Mouse (Mus musculus): ENCODE data around the gene Nupl1.

Gene Nupl1

DNA sequence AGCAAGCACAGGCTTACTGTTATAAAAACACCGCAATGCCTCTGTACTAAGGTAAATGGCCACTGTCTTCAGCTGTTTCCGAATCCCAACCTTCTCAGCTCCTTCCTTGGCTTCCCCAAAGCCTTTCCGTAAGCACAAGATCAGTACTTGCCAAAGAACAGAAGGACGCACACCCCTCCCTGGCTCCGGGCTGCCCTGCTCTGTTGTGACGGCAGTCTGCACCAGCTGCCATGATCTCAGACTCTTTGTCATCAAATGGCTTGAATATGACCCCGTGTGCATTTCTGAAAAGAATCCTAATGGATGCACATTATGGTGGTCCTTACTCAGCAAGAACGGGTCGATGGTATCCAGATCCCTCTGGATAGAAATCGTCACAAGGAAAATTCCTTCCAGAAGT, 108.0 kb downstream of the Nupl1 start:
- DNase-seq, result no peak

DNA sequence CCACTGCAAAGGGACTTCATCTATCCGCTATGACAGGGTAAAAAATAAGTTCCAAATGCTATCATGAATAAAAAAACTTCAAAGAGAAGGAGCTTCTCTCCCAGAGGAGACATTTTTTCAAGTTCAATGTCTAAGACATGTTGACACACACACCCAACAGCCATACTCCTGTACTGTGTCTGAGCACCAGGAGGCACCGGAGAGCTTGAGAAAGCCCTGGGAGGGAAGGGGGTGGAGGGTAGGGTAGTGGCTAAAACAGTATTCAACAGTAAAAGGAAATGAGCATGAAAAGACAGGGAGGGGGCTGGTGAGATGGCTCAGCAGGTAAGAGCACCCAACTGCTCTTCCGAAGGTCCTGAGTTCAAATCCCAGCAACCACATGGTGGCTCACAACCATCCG, 112.9 kb downstream of the Nupl1 start:
- DNase-seq, result no peak

DNA sequence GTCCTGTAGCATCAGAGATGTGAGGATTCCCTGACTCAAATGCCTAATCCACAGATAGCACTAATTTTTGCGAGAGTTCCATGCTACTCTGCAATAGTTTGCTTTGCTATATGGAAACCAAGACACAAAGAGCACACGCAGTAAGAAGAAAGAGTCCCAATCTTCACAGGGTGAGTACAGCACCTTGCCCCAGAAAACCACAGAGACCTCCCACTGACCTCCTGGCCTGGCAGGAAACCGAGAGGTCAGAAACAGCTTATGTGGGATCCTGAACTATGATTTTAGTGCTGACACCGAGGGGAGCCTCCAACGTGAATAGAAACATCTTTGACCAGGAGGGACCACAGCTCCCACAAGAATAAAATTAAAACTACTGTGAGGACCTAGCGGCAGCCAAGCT, 113.4 kb downstream of the Nupl1 start:
- DNase-seq, result no peak

DNA sequence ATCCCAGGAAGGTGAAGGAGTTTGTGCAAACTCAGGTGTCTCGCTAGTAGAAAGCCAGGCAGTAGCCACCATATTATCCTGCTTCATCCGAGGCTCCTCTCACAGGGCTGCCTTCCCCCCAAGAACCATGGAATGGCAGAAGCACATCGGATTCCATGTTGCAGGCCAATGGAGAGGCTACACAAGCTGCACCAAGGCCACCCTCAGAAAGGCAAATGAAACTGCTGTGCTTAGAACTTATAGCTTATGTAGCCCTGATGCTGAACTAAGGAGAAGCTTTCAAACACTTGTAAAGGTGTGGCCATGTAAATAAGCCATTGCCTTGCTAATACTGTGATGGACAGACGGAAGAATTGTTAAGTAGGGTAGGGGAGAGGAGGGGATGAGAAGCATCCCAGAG, 115.4 kb downstream of the Nupl1 start:
- DNase-seq, result no peak

DNA sequence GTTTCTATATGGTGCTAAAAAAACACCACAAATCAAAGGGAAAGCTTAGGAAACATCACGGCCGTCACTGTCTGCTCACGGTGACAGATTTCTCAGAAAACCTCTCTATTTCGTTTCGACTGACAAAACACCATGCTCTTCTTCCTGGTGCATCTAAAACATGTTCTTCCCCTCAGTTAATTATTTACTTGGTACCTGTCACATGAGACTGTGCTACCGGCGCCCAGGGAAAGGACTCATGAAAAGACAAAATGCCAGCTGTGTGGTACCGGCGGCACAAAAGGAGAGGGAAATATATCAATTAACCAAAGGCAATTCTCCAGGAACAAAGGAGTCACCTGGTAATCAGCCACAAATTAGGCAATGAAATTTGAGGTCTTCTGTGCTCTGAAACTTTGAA, 116.5 kb downstream of the Nupl1 start:
- no peak for DNase-seq
